Mouse (Mus musculus): ENCODE measurements around the gene Gpr162. TPM values are rescaled to one million over a fixed set of nuclear protein-coding genes. Genes with fewer than 3 reads are reported as not detected.

Gpr162 gene
- polyA plus RNA-seq (2012; rRNA removed; ENCODE audit: low replicate concordance) = 0.24 and 3.3 TPM in 2 replicates

GRCm38 (mm10) chr6:124863658-124864298 lies at the start of gene Gpr162:
Gene Gpr162, minus strand, starts transcription at chr6:124863983.

GRCm38 (mm10) chr6:124911533-124912218 lies 47.9 kb upstream of the Gpr162 start, which contains the start of gene Lag3:
Gene Lag3, minus strand, starts transcription at chr6:124911705.

GRCm38 (mm10) chr6:124887986-124888385 lies 24.2 kb upstream of the Gpr162 start, which contains the start of gene Cd4:
Gene Cd4, minus strand, starts transcription at chr6:124888221.

GRCm38 (mm10) chr6:124856916-124857839 lies 6.6 kb downstream of the Gpr162 start, which contains the start of gene P3h3:
Gene P3h3, minus strand, starts transcription at chr6:124857752.

GRCm38 (mm10) chr6:124840241-124841167 lies 23.3 kb downstream of the Gpr162 start, which contains the start of gene Gnb3:
Gene Gnb3, minus strand, starts transcription at chr6:124840275.

GRCm38 (mm10) chr6:124828868-124829798 lies 34.6 kb downstream of the Gpr162 start, which contains the start of the genes Usp5 and Cdca3:
Gene Usp5, minus strand, starts transcription at chr6:124829484.
Gene Cdca3, plus strand, starts transcription at chr6:124829547.

GRCm38 (mm10) chr6:124813933-124814332 lies 49.9 kb downstream of the Gpr162 start, which contains the start of gene Tpi1:
Gene Tpi1, minus strand, starts transcription at chr6:124814296.

Other genes with a start within 250 kb of the Gpr162 start
- gene C1s2, start 227.9 kb downstream of the Gpr162 start, polyA plus RNA-seq (2012; rRNA removed; ENCODE audit: low replicate concordance) = 0.20 and 0.77 TPM in 2 replicates
- 165 and 205 TPM in 2 replicates for gene Lpcat3, start 201.0 kb downstream of the Gpr162 start, polyA plus RNA-seq (2012; rRNA removed; ENCODE audit: low replicate concordance)
- gene Emg1, start 151.8 kb downstream of the Gpr162 start, polyA plus RNA-seq (2012; rRNA removed; ENCODE audit: low replicate concordance) = 43.9 and 76.9 TPM in 2 replicates
- 146 and 173 TPM in 2 replicates for gene Phb2, start 151.6 kb downstream of the Gpr162 start, polyA plus RNA-seq (2012; rRNA removed; ENCODE audit: low replicate concordance)
- gene Ptpn6, start 125.3 kb downstream of the Gpr162 start, polyA plus RNA-seq (2012; rRNA removed; ENCODE audit: low replicate concordance) = 11.4 and 26.9 TPM in 2 replicates
- 190 and 330 TPM in 2 replicates for gene Grcc10, start 122.6 kb downstream of the Gpr162 start, polyA plus RNA-seq (2012; rRNA removed; ENCODE audit: low replicate concordance)
- not detected in 2 replicates for gene Gm45234, start 108.0 kb downstream of the Gpr162 start, polyA plus RNA-seq (2012; rRNA removed; ENCODE audit: low replicate concordance)
- 35.1 and 76.7 TPM in 2 replicates for gene Atn1, start 107.5 kb downstream of the Gpr162 start, polyA plus RNA-seq (2012; rRNA removed; ENCODE audit: low replicate concordance)
- gene Eno2, start 94.3 kb downstream of the Gpr162 start, polyA plus RNA-seq (2012; rRNA removed; ENCODE audit: low replicate concordance) = 7.9 and 22.7 TPM in 2 replicates
- 1.9 and 2.1 TPM in 2 replicates for gene Lrrc23, start 84.3 kb downstream of the Gpr162 start, polyA plus RNA-seq (2012; rRNA removed; ENCODE audit: low replicate concordance)
- 20.3 and 27.3 TPM in 2 replicates for gene Spsb2, start 55.3 kb downstream of the Gpr162 start, polyA plus RNA-seq (2012; rRNA removed; ENCODE audit: low replicate concordance)
- gene Tpi1, start 49.7 kb downstream of the Gpr162 start, polyA plus RNA-seq (2012; rRNA removed; ENCODE audit: low replicate concordance) = 546 and 1,076 TPM in 2 replicates
- gene Usp5, start 34.5 kb downstream of the Gpr162 start, polyA plus RNA-seq (2012; rRNA removed; ENCODE audit: low replicate concordance) = 112 and 133 TPM in 2 replicates
- gene Cdca3, start 34.4 kb downstream of the Gpr162 start, polyA plus RNA-seq (2012; rRNA removed; ENCODE audit: low replicate concordance) = 5.8 and 31.7 TPM in 2 replicates
- 0.47 and 1.4 TPM in 2 replicates for gene Gnb3, start 23.7 kb downstream of the Gpr162 start, polyA plus RNA-seq (2012; rRNA removed; ENCODE audit: low replicate concordance)
- gene P3h3, start 6.2 kb downstream of the Gpr162 start, polyA plus RNA-seq (2012; rRNA removed; ENCODE audit: low replicate concordance) = 23.0 and 97.5 TPM in 2 replicates
- gene Cd4, start 24.2 kb upstream of the Gpr162 start, polyA plus RNA-seq (2012; rRNA removed; ENCODE audit: low replicate concordance) = 0.79 and 2.4 TPM in 2 replicates
- 5.0 and 6.7 TPM in 2 replicates for gene Lag3, start 47.7 kb upstream of the Gpr162 start, polyA plus RNA-seq (2012; rRNA removed; ENCODE audit: low replicate concordance)
- 1,311 and 1,715 TPM in 2 replicates for gene Ptms, start 56.1 kb upstream of the Gpr162 start, polyA plus RNA-seq (2012; rRNA removed; ENCODE audit: low replicate concordance)
- 398 and 422 TPM in 2 replicates for gene Mlf2, start 67.4 kb upstream of the Gpr162 start, polyA plus RNA-seq (2012; rRNA removed; ENCODE audit: low replicate concordance)
- 192 and 221 TPM in 2 replicates for gene Cops7a, start 101.6 kb upstream of the Gpr162 start, polyA plus RNA-seq (2012; rRNA removed; ENCODE audit: low replicate concordance)
- 3.7 and 15.6 TPM in 2 replicates for gene Pianp, start 132.7 kb upstream of the Gpr162 start, polyA plus RNA-seq (2012; rRNA removed; ENCODE audit: low replicate concordance)
- 49.1 and 77.6 TPM in 2 replicates for gene Zfp384, start 145.2 kb upstream of the Gpr162 start, polyA plus RNA-seq (2012; rRNA removed; ENCODE audit: low replicate concordance)
- gene Ing4, start 175.8 kb upstream of the Gpr162 start, polyA plus RNA-seq (2012; rRNA removed; ENCODE audit: low replicate concordance) = 69.3 and 75.0 TPM in 2 replicates
- 11.9 and 31.8 TPM in 2 replicates for gene Acrbp, start 185.7 kb upstream of the Gpr162 start, polyA plus RNA-seq (2012; rRNA removed; ENCODE audit: low replicate concordance)
- 5.0 and 8.4 TPM in 2 replicates for gene Lpar5, start 203.9 kb upstream of the Gpr162 start, polyA plus RNA-seq (2012; rRNA removed; ENCODE audit: low replicate concordance)
- 42.0 and 131 TPM in 2 replicates for gene Chd4, start 232.0 kb upstream of the Gpr162 start, polyA plus RNA-seq (2012; rRNA removed; ENCODE audit: low replicate concordance)